Mouse (Mus musculus) cerebellum, adult 2 months (tissue): ENCODE measurements around the gene Arl2. TPM values are rescaled to one million over a fixed set of nuclear protein-coding genes. Genes with fewer than 3 reads are reported as not detected.

Source experiments
- DNase-seq, 2 experiments: peaks; one replicate each; pipeline ENCODE4 v3.0.0; 2021
- H3K27ac ChIP-seq: fragments of 200-500 bp; 2 replicates; pipeline ENCODE4 v1.5.1; 2012; ENCODE audit warnings: low read length, control low read depth, inconsistent platforms; ENCODE audit not compliant: insufficient read depth
- H3K27me3 ChIP-seq: fragments of 200-500 bp; 2 replicates; pipeline ENCODE4 v1.6.1; 2012; ENCODE audit warnings: inconsistent platforms, mild to moderate bottlenecking, low read length, moderate library complexity; ENCODE audit not compliant: control insufficient read depth, insufficient read depth
- H3K4me1 ChIP-seq: fragments of 200-500 bp; 2 replicates; pipeline ENCODE4 v1.6.1; 2011; ENCODE audit warnings: low read length; ENCODE audit not compliant: control insufficient read depth, insufficient read depth
- H3K4me3 ChIP-seq: fragments of 200-500 bp; replicated peaks from 2 replicates; pipeline ENCODE3; 2011; ENCODE audit warnings: mild to moderate bottlenecking, low read depth, low read length, control low read depth; ENCODE audit not compliant: insufficient read depth
- CTCF ChIP-seq: fragments of 200-500 bp; IDR thresholded peaks from 2 replicates; pipeline ENCODE4 v1.5.1; 2011; ENCODE audit warnings: low read depth, mild to moderate bottlenecking, control low read depth, low read length, moderate library complexity, borderline replicate concordance; ENCODE audit not compliant: insufficient read depth
- POLR2A ChIP-seq: fragments of 200-500 bp; IDR thresholded peaks from 2 replicates; pipeline ENCODE4 v1.6.1; 2011; ENCODE audit warnings: low read length, control low read depth, borderline replicate concordance; ENCODE audit not compliant: insufficient read depth
- WGBS: fragments of 180-500 bp; shearing (Covaris S2); methylation state at CpG from one replicate; pipeline ENCODE4 v1.1.7; 2018; 5-methylcytosine and 5-hydroxymethylcytosine counted together
- polyA plus RNA-seq: library from polyadenylated mRNA; depleted of rRNA; stranded (reverse); fragments of >200 nt; gene quantifications from 2 replicates; pipeline ENCODE4 v1.2.3, GENCODE M21; 2012

The Arl2 gene
- polyA plus RNA-seq, 1 experiment = 188 TPM

DNA sequence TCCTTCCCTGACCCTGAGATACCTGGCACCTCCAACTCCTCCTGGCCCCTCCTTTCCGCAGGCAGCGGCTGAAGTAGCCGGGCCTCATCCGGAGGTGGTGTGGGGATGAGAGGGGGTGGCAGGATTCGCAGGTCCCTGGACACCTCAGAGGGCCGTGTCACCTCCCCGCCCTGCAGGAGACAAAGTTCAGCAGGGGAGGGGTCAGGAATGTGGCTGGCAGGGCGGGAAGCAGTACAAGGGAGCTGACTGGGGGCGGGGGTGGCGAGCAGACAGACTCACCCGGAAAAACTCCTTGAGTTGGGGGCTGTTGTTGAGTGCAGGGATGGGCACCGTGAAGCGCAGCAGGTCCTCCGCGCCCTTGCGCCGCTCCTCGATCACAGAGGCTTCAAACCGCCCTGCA, 19.6 kb downstream of the Arl2 start:
- 57% methylated on average over 19 of the region's 19 CpGs for WGBS
- DNase-seq = no peak
- TF ChIP-seq CTCF (no peak), POLR2A (no peak)
- H3K27me3 ChIP-seq = no peaks in the 10 kb centered on the region
- H3K4me1 ChIP-seq = peaks cover under 1% of the 10 kb centered on the region; the same call in 1 of the 2 replicates
- H3K27ac ChIP-seq = no peak overlapping the region
- no peak overlapping the region for H3K4me3 ChIP-seq

DNA sequence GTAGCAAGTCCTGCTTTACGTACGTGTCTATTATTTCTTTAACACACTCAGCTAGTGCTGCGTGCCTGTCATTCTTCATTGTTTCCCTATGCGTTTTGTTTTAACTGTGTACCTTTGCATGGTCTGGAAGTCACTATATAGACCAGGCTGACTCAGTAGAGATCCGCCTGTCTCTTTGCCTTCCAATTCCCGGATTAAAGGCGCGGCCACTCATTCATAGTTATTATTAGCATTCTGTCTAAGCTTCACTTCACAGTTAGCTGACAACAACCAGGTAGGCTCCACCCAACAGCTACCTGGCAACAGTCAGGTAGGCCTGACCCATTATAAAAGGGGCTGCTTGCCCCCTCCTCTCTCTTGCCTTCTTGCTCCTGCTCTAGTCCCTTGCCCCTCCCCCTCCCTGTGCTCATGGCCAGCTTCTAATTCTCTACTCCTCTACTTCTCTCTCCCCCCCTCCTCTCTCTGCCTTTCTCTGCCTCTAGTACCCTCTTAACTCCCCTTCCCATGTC, 22.6 kb downstream of the Arl2 start:
- H3K27me3 ChIP-seq = no peaks in the 10 kb centered on the region
- under 1% methylated on average over 8 of the region's 8 CpGs for WGBS

DNA sequence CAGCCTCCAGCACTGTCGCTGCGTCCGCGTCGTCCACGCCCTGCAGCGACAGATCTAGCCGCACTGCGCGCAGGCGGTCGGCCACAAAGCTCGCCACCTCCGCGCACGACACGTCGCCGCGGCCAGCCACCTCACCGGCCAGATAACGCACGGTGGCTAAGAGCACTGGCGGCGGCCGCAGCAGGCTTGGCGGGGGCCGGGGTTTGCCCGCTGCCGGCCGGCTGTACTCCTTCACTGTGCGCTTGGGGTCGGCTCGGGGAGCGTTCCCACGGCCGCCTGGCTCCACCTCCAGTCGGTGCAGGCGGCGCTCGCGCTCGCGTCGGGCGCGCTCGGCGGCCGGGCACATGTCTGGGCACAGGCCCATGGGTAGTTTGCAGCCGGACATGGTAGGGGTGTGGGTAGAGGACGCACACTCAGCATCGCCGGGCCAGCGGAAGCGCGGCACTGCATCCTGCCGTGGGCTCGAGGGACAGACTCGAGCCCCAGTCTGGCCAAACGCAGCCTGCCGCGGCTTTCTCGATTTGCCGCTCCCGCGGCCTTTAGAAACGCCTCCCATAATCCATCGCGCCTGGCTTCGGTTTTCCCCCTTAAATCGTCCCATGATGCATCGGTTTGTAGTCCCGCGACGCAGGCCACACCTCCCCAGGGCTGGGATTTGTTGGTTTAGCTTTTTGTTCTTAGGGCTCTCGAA, 23.2 kb downstream of the Arl2 start, which contains the start of gene Sac3d1:
Sac3d1 (minus strand) TSS at position 665 of the 691 bp plus-strand sequence.
- TF ChIP-seq POLR2A (peak; percentile 40), CTCF (no peak)
- DNase-seq = peak; percentile 90 to 91
- peaks cover 10% of the 10 kb centered on the region for H3K4me1 ChIP-seq
- H3K27ac ChIP-seq = peak within 1 kb of the TSS; percentile 67
- under 1% methylated on average over 77 of the region's 77 CpGs for WGBS
- no peaks in the 10 kb centered on the region for H3K27me3 ChIP-seq
- peak within 1 kb of the TSS; percentile 63 for H3K4me3 ChIP-seq

More for the DNA sequence above, 22.6 kb downstream of the Arl2 start:
- H3K4me3 ChIP-seq = peak overlapping the region; percentile 63
- TF ChIP-seq CTCF (no peak), POLR2A (no peak)
- peaks cover 10% of the 10 kb centered on the region for H3K4me1 ChIP-seq
- no peak for DNase-seq
- H3K27ac ChIP-seq = peak overlapping the region; percentile 10; the same call in 1 of the 2 replicates

- H3K27me3 ChIP-seq = no peaks in the 10 kb centered on the region
- H3K27ac ChIP-seq = peak overlapping the region; percentile 67
- H3K4me1 ChIP-seq = peaks cover 10% of the 10 kb centered on the region
- TF ChIP-seq CTCF = no peak
- no peak for TF ChIP-seq POLR2A
- 3% methylated on average over 32 of the region's 32 CpGs for WGBS
- no peak for DNase-seq
- H3K4me3 ChIP-seq = peak overlapping the region; percentile 63
Observed at GRCm38 (mm10) chr19:6117346-6117985, 23.9 kb downstream of the Arl2 start.

- TF ChIP-seq POLR2A (no peak), CTCF (no peak)
- WGBS = 30% methylated on average over 15 of the region's 15 CpGs
- peaks cover 10% of the 10 kb centered on the region for H3K4me1 ChIP-seq
- no peak overlapping the region for H3K27ac ChIP-seq
- no peak for DNase-seq
- H3K27me3 ChIP-seq = no peaks in the 10 kb centered on the region
- H3K4me3 ChIP-seq = no peak overlapping the region
Observed at GRCm38 (mm10) chr19:6116113-6116850, 25.1 kb downstream of the Arl2 start.

DNA sequence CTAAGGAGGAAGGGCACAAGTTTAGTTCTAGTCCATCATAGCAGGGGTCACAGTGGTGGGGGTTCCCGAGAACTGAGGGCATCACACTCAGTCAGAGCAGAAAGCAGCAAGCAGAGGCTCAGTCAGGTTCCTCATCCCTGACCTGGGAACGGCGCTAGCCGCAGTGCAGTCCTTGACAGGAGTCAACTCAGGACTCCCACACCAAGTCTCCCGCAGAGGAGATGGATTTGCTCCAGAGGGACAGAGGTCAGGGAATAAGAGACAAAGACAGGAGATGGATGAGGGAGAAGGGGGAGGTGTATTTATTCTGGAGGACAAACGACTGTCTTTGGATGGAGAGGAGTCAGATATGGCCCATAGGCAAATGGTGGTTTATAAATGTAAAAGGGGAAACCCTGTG, 28.2 kb downstream of the Arl2 start:
- WGBS = 51% methylated on average over 6 of the region's 6 CpGs
- Histone ChIP-seq H3K4me3 (no peak overlapping the region), H3K4me1 (peaks cover 10% of the 10 kb centered on the region), H3K27ac (no peak overlapping the region), H3K27me3 (no peaks in the 10 kb centered on the region)
- no peak for DNase-seq
- TF ChIP-seq POLR2A (no peak), CTCF (no peak)

- Histone ChIP-seq H3K27ac (no peak within 1 kb of the TSS), H3K4me1 (no peaks in the 10 kb centered on the region), H3K27me3 (no peaks in the 10 kb centered on the region), H3K4me3 (no peak within 1 kb of the TSS)
- TF ChIP-seq POLR2A = no peak
- no peak for TF ChIP-seq CTCF
- no peak for DNase-seq
- 88% methylated on average over 7 of the region's 7 CpGs for WGBS
Observed at GRCm38 (mm10) chr19:6105586-6105985, 35.8 kb downstream of the Arl2 start, which contains the start of gene Naaladl1. TSS of gene Naaladl1 (plus strand) at chr19:6105782.
